Mouse (Mus musculus) lung, postnatal 10 days (tissue): Measurements from ENCODE around the gene Itgb1bp1.

Experiments
- DNase-seq: peaks from one replicate; pipeline ENCODE4 v3.0.0; 2021

Itgb1bp1 gene

DNA sequence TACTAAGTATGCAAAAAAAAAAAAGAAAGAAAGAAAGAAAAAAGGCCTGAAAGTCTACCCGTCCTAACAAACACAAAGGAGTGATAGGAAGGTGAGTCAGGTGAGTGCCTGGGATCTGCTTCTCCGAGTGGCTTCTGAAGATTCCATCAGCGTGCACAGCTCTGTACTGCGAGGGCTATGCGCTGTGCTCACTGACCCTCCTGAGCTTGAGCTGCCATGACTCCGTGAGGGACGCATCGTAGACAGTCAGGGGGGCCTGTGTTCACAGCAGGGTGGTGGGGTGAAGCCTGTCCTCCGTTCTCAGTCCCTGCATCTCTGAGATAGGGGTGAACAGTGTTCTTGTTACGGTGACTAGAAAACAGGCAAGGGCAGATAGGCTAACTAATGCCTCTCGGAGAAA is 12.8 kb upstream of the Itgb1bp1 start:
- DNase-seq: no peak

DNA sequence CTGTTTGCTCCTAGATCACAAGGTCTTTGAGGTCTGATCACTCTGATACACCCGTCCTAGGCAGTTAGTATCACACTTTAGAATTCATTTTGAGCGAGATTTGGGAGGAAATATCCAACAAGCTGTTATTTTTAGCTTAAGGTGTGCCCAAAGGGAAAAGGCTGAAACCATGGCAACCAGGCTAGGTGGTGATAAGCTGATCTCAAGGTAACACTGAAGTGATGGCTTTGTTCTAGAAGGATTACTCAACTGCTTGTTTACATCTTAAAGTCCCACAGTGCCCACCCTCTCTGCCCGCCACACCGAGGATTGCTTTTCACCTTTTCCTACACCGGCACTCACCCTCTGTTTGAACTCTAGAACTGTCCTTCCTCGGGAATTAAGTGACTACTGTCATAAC is 3.6 kb upstream of the Itgb1bp1 start:
- peak; percentile 36 for DNase-seq

DNA sequence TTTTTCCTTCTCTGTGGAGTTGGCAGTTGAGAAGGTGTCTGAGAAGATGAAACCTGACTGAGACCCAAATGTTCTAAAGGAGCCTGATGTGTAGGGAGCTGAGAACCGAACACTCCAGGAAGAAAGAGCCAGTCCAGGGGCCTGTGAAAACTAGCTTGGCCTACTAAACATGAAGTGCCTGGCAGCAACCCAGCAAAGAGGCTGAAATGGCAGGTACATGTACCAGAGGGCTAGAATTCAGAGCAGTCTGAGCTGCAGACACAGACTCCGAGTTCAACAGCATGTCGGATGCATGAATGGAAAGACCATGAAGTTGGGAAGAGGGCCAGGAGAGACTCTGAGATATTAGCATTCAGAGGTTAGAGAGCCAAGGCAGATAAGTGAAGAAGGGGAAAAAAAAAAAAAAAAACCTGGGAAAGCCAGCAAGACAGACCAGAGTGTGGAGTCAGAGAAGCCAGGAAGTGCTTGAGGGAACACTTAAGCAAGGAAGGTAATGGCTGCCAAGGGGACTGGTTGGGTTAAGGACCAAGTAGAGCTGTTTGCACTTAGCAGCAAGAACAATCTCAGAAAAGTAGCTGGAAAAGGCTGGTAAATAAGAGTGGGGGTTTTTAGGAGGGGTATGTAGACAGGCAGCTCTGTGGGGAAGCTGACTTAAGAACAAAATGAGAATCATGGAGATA is 2.8 kb upstream of the Itgb1bp1 start:
- peak; percentile 56 for DNase-seq

DNA sequence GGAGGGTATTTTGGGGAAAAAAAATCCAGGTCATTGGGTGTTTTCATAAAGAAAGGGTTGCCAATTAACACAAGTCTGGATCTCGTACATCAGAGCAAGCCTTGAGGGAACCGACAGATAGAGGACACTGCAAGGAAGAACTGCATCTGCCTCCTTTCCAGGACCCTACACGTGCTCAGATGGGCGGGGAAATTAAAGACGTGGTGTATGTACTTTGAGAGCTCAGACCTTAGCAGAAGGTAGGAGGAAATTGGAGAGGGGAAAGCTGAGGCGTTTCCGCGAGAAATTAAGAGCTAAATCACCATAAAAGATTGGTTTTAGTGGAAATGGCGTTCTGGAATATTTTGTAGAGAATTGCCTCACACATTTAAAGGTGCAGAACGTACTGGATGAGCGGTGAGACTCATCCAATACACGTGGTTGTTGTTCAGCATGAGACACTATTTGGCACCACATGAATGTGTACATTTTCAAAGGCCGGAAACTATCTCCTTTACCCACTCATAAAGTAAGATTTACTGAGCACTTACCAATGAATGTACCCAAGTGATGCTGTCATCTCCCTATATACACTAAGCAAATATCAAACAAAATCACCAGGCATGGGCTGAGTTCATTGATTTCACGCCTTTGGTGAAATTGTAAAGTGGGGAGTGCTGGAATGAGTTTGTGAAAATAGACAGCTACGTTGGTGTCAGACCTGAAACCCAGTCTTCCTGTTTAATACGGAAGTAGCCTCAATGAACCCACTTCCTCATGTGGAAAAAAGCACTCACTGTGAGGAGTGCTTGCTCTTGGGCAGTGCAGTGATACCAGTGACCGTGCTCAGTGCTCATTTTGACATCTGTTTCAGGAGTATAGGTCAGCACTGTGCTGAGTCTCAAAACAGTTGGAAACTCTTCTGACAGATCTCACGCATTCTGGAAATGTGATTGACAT is 897 bp upstream of the Itgb1bp1 start:
- DNase-seq: peak; percentile 26

DNA sequence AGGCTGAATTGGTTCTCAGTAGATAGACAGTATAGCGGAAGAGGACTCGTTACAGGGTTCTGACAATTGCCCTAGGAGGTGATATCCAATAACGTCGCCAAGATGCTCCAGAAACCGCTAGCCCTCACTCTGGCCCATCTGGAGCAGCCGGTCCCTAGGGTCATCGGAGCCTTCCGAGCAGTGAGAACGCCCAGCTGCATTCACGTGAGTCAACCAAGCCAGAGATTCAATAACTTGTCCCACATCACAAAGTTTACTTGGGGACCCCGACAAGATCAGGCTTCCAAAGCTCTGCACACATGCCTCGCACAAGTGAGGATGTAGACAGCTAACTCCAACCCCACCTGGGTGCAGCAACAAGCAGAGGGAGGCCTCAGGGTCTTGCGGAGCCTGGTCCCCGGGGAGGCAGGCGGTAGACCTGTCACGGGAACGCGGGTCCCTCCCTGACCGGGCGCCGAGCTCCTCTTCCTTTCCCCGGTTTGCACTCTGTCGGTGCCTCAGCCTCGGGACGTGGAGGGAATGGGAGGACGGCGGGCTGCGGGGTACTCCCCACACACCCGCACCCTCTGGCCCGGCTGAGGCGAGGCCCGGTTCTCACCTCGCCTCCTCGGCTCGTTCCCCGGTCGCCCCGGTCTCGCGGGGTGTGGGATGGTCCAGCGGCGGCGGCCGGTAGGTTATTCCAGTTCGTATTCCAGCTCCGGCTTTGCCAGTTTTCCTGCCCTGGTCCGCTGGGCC is 409 bp downstream of the Itgb1bp1 start:
- no peak for DNase-seq

DNA sequence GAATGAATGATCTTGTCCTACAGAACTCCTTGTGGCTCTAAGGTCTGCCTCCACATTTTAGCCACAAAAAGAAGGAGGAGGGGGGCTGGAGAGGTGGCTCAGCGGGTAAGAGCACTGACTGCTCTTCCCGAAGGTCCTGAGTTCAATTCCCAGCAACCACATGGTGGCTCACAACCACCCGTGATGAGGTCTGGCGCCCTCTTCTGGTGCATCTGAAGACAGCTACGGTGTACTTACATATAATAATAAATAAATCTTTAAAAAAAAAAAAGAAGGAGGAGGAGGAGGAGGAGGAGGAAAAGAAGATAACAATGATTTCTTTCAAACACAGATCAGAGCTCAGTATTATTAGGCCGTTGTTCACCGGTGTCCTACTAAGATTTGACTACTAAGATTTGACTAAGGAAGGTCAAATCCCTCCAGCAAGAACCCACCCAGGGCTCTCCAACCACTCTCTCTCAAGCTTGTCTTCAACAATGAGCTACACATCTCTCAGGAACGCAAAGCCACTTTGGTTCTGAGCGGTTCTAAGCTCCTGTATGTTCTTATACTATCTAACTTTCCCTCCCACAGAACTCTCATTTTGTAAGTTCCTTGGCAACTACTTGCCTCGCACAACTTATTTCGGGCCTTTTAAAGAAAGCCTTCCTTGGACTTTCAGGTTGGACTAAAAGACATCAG is 1.2 kb downstream of the Itgb1bp1 start, which contains the start of gene Cpsf3:
Gene Cpsf3, plus strand, starts transcription at position 631 of the 681 bp plus-strand sequence.
- no peak for DNase-seq

DNA sequence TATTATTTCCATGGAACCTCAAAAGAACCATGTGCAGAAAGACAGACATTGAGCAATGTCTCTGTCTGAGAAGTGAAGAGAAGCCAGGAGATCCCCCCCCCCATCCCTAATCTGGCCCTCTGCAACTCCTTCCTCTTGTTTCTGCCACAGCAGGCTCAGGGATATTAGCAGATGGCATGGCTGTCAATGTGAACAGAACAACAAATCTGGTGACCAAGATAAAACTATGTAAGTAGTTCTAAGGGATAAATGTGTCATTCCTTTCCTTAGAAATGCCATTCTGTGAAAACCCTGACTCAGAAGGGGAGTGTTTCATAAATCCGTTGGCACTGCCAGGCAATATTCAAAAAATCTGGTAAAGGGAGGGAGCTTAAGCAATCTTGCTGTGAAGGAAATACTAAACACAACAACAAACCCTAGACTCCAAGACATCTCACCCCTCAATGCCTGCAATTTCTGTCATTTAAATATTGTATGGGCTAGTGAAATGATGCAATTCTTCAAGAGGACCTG is 8.7 kb downstream of the Itgb1bp1 start:
- no peak for DNase-seq

DNA sequence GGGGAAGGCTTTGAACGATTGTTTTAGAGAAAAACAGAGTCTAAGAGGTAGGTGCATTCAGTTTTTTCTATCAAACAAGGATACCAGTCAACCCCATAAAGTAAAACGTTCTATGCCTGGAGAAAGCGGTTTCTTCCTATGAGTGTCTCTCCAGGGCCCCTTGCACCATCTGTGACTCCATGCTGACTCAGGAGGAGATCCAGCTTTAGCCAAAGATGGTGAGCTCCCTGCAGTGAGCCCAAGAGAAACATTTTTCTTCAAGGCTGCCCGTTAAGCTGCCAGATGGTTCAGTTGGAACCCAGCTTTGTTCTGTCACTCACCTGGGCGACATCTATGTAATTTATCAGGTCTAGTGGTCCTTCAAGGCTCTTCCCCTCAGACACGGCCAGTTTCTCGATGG is 11.6 kb downstream of the Itgb1bp1 start:
- no peak for DNase-seq

DNA sequence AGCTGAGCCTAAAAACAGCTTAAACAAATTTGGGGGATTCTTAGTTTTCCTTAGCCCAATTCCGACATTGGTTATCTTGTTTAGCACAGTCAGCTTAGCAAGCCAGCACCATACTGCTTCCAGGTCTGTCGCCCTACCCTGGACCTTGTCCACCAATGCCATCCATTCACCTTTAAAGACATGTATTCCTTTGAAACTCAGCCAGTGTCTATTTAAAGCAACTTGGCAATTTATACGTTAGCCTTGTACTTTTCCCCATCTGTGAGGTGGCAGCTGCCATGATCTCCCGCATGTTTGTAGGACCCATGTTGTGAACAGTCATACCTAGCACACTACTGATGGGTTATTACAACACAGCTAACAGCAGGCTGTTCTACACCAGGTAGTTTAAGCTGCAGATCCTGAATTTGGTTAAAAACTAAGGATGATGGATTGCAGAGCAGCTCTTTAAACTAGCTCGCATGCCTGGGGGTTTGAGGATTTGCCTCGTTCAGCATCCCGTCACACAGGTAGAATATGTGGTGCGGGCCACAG is 17.9 kb downstream of the Itgb1bp1 start:
- no peak for DNase-seq

DNA sequence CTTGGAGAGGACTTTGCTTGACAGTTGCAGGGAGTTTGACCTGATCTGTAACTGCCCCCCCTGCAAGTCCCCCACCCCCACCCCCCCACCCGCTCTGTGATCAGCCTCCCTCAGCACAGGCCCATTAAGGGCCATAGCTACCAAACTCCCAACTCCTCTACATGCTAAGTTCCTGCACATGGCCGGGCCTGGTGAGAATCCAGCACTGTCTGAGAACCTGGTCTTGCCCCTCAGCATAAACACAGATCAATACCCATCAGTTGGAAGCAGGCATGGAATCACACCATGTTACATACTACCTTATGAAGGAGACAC is 19.3 kb downstream of the Itgb1bp1 start:
- no peak for DNase-seq

DNA sequence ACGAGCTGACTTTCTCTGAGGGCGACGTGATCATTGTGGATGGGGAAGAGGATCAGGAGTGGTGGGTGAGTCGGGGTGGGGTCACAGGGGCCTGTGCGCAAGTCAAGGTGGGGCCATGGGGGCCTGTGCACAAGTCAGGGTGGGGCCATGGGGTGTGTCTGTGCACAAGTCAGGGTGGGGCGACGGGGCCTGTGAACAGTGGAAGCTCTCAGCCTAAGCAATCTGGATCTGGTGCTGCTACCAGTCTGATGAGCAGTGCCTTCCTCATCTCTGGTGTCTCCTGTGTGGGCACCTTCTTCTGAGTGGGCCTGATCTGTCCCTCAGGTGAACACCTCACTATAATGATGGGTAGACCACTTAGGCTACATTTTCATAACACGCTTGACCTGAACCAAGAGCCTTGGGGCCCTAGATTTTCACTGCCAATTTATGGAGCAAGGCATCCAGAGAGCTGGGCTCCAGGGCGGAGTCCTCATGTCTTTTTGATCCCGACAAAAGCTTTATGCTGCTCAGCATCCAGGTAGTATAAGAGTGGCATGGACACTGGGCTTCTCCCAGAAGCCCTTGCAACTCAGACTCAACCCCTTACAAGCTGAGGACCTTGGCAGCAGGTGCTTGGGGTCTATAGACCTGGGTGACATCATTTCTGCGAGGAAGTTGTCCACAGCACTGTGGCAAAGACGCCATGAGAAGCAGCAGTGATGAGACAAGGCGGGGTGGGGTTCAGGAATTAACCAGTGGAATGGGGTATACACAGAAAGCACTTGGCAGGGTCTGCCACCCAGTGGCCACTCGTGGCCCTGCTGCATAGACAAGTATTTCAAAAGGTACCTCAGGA is 19.9 kb downstream of the Itgb1bp1 start:
- DNase-seq: peak; percentile 86

DNA sequence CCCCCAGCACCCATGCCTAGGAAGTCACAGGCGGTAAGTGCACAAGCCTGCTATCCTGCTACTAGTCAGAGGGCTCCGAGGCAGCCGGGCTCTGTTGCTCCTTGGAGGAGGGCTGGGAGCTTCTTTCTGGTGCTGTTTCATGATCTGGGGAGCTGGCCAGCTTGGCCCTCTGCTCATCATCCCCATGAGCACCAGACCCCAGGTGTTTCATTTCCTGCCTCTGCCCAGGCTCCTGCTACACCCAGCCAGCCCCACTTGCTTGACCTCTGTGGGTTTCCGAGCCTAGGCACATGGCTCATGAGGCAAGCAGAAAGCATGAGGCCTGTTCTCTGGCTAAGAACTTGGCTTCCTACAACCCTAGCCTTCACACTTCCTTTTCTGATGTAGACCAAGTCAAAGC is 20.6 kb downstream of the Itgb1bp1 start:
- no peak for DNase-seq

DNA sequence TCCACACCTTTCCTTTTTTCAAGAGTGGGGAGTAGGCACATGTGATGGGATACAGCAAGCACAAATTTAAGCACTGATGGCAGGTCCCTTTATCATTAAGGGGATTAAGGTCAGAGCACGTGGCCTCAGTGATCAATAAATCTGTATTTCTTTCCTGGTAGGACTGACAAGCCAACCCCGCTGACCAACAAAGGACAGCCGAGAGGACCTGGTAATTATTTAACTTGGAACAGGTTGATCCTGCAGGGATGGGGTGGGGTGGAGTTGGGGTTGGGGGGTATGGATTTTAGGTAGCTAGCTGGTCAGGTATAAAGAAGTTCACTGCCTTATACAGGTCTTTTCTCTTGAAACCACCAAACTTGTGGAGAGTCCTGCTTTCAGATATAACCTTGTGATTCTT is 21.1 kb downstream of the Itgb1bp1 start:
- DNase-seq: no peak

DNA sequence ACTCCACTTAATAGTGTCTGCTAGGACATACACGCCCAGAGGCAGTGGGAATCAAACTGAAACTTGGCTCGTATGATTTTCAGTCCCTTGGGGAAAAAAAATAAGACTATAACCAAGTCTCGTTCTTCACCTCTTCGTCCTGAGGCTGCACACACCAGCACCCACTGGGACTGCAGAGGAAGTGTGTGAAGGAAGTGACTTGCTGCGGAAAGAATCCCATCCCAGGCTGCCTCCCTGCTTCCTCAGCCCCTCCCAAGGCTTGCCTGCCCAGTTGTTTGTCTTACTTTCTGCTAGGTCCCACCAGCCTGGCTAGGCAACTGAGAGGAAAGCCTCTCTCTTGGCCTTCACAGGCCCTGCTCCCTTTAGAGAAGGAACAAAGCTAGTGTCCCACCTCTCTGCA is 21.8 kb downstream of the Itgb1bp1 start:
- DNase-seq: peak; percentile 72

DNA sequence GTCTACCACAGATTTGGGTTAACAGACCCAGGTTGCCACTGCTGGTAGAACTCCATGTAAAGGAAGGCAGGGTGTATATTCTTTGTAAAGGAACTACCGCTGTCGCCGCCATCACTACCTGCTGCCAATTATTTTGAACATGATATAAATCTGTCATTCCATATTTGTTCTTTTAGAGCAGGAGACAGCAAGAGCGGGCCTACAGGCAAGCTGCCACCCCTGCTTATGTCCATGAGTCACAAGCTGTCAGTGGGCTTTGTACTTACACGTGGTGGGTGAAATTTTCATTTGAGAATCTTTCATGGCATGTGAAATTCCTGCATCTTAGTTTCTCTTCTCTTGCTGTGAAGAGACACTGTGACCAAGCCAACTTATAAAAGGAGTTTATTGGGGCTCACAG is 22.8 kb downstream of the Itgb1bp1 start:
- no peak for DNase-seq

DNA sequence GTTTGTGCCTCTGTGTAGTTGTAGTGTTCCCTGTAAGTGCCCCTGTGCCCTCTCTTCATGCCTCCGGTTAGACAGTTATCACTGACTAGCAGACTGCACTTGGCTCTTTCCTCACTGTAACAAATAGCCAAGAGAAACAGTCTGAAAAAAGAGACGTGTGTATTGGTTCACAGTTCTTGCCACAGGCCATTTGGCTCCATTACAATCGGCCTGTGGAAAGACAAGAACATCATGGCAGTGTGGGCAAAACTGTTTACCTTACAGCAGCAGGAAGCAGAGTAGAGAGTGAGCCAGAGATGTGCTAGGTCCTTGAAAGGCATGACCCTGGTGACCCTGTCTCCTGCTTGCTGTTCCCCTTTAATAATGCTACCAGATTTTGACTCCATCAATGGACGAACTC is 24.6 kb downstream of the Itgb1bp1 start:
- no peak for DNase-seq

DNA sequence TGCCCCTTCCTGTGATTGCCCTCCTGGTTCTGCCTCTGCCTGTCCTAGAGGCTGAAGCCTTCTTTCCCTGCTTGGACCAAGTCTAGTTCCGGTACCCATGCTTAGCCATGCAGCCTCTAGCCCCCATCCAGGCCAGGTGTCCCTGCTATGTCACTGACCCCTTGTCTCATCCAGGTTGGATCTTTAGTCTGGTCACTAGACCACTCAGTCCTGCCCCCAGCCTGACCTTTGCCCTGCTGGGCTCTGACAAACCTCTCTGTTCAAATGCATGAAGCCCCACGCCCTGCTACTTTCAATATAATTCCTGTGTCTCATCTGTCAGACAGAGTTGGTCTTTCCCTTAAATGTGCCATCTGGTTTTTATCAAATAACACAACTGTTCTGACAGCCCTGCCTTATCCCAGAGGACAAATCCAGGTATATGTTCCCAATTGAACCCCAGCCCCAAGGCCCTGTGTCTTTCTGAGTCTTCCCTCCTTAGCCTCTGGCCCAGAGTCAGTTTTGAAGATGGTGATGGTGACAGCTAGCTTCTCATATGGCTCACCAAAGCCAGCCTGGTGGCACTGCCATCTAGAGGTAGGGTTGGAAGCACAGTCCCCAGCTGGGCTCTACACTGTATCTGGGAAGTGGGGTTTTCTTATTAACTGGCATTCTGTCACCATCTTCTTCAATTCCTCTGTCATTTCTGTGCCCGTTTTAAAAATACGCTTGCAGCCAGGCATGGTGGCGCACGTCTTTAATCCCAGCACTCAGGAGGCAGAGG is 25.4 kb downstream of the Itgb1bp1 start:
- DNase-seq: peak; percentile 29

DNA sequence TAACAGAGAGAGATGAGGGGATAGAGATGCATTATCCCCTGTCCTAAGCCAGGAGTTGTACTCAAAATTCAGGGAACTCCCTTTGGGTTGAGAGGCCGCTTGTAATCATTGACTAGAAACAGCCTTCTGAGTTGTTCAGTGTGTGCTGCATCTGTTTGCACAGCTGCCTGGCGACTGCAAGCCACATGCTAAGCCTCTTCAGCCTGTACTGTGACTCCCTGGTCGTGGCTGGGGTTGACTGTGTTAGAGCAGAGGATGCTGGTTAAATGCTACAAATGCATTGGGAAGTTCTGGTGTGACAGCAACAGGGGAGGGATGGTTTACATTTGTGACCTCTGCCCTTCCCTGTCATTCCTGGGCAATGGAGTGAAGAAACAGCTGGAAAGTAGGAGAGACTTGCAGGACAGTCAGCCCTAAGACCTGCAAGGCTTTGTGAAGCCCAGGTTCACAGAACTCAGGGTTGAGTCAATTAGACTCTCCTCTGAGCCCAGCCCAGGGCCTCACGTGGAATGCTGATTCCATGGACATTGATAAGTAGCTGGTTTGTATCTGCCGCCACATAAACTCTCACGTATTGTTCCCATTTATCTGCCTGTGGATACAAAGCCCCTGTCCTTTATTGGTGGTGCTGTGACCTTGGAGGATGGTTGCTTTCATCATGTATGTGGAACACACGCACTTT is 38.2 kb downstream of the Itgb1bp1 start:
- no peak for DNase-seq

DNA sequence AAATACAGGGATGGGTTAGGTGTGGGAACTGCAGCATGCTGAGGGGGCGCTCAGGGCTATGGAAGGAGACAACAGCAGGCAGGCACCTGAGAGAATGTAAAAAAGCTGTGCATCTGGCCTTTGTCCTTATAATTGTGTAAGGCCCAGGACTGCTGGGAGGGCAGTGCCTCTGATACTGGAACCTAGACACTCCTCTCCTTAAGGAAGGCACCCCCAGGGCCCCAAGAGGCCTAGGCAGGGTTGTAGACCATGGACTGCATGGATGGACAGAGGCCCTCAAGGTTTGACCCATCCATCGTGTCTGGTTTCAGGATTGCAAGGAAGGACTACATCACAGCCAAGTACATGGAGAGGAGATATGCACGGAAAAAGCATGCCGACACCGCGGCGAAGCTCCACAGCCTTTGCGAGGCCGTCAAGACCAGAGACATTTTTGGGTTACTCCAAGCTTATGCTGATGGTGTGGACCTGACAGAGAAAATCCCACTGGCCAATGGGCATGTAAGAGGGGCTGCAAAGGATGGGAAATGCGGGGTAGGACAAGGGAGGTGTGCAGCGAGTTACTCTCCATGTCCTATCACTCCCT is 41.6 kb downstream of the Itgb1bp1 start:
- no peak for DNase-seq

DNA sequence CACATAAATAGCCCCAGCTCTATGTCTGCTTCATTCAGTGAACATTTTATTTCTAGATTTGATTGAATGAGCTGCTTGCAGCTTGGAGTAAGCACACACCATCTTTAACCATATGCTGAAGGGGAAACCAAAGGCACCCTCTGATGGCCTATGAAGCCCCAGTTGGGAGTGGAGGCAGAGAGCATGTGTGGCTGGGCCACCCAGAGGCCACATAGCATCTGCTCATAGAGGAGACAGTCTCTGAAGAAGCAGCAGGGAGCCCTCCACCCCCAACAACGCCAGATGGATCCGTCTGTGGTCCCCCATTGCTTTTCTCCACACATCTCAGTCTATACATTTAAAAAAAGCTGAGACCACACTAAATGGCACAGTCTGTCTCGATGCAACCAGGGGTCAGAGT is 44.1 kb downstream of the Itgb1bp1 start:
- no peak for DNase-seq
